Mouse (Mus musculus) lung, postnatal 0 days (tissue): Measurements from ENCODE around the gene Csf1. TPM values are rescaled to one million over a fixed set of nuclear protein-coding genes. Genes with fewer than 3 reads are reported as not detected.

Source experiments
- ATAC-seq: fragments of 200-750 bp; cut with Nextera tagmentation; 2 replicates; pipeline ENCODE4 v1.8.0; 2017; ENCODE audit warnings: moderate library complexity
- DNase-seq: peaks from one replicate; pipeline ENCODE4 v3.0.0-alpha.2; 2016; ENCODE audit warnings: low spot score
- H3K27ac ChIP-seq: fragments of 300-500 bp; sonication (generic); 2 replicates; pipeline ENCODE4 v1.5.1; 2014; ENCODE audit warnings: antibody characterized with exemption, mild to moderate bottlenecking, low read length, mixed read lengths
- H3K27me3 ChIP-seq: fragments of 300-500 bp; sonication (generic); replicated peaks from 2 replicates; pipeline ENCODE4 v1.6.1; 2014; ENCODE audit warnings: low read length, mixed read lengths; ENCODE audit not compliant: insufficient read depth
- H3K36me3 ChIP-seq: fragments of 300-500 bp; sonication (generic); 2 replicates; pipeline ENCODE4 v1.6.1; 2014; ENCODE audit warnings: low read length, mixed read lengths; ENCODE audit not compliant: insufficient read depth
- H3K4me1 ChIP-seq: fragments of 300-500 bp; sonication (generic); 2 replicates; pipeline ENCODE4 v1.6.1; 2014; ENCODE audit warnings: antibody characterized with exemption, low read depth, low read length, mixed read lengths; ENCODE audit not compliant: insufficient read depth
- H3K4me2 ChIP-seq: fragments of 300-500 bp; sonication (generic); replicated peaks from 2 replicates; pipeline ENCODE4 v1.6.1; 2014; ENCODE audit warnings: low read depth, mild to moderate bottlenecking, low read length, moderate library complexity, mixed read lengths
- H3K4me3 ChIP-seq: fragments of 300-500 bp; sonication (generic); 2 replicates; pipeline ENCODE4 v1.5.1; 2014; ENCODE audit warnings: low read depth, low read length
- H3K9ac ChIP-seq: fragments of 300-500 bp; sonication (generic); replicated peaks from 2 replicates; pipeline ENCODE4 v1.6.1; 2014; ENCODE audit warnings: low read depth, mild to moderate bottlenecking
- H3K9me3 ChIP-seq: fragments of 300-500 bp; sonication (generic); 2 replicates; pipeline ENCODE4 v1.6.1; 2016; ENCODE audit warnings: low read length, mixed read lengths
- CTCF ChIP-seq: IDR thresholded peaks from 2 replicates; pipeline ENCODE4 v1.5.1; 2016; ENCODE audit warnings: antibody characterized with exemption, mild to moderate bottlenecking
- EP300 ChIP-seq: IDR thresholded peaks from 2 replicates; pipeline ENCODE4 v1.6.1; 2016; ENCODE audit warnings: antibody characterized with exemption, mild to moderate bottlenecking, control low read depth
- WGBS: fragments of 180-500 bp; shearing (Covaris S2); extraction: QIAGEN DNeasy Blood & Tissue Kit; methylation state at CpG from one replicate; pipeline ENCODE4 v1.1.7; 2014; 5-methylcytosine and 5-hydroxymethylcytosine counted together
- polyA plus RNA-seq: library from polyadenylated mRNA; unstranded; fragments of >200 nt; fragmentation: Nextera tagmentation; extraction: Ambion mirVana; gene quantifications from 2 replicates; pipeline ENCODE4 v1.2.1, GENCODE M21; 2015

The Csf1 gene
- polyA plus RNA-seq, 1 experiment from 2014 or later: 10.9 TPM

DNA sequence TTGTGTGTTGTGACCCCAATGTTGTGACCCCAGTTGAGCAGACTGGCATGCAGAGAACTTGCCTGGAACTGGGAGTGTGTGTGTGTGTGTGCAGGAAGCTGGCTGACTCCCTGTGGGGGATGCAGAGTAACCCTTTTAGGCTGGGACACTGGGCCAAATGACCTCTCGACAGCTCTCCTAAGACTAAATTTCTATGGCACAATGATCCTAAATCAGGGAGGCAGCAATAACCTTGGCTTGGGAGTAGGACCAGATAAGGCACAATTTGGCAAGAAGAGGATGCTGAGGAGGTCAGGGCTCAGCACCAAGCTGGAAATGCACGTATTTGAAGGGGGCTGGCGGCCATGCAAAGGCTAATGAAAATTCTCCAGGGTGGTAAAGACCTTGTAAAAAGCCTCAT lies 14.2 kb downstream of the Csf1 start:
- Histone ChIP-seq H3K4me3 (no peak overlapping the region), H3K9ac (no peak overlapping the region), H3K27me3 (no peaks in the 10 kb centered on the region), H3K4me1 (peaks cover 12% of the 10 kb centered on the region; the same call in 1 of the 2 replicates), H3K27ac (no peak overlapping the region), H3K9me3 (no peaks in the 10 kb centered on the region), H3K4me2 (no peak overlapping the region), H3K36me3 (no peaks in the 10 kb centered on the region)
- 95% methylated on average over 3 of the region's 3 CpGs for WGBS
- TF ChIP-seq EP300: no peak
- TF ChIP-seq CTCF: no peak
- ATAC-seq: no peak
- DNase-seq: no peak

GRCm38 (mm10) chr3:107743650-107744049 lies 16.6 kb downstream of the Csf1 start:
- no peak overlapping the region for H3K4me3 ChIP-seq
- TF ChIP-seq EP300 (0 out of 2 replicates have a peak, but pooled peaks have one; percentile 34), CTCF (no peak)
- H3K27ac ChIP-seq: no peak overlapping the region
- peaks cover 19% of the 10 kb centered on the region; the same call in 1 of the 2 replicates for H3K4me1 ChIP-seq
- H3K4me2 ChIP-seq: no peak overlapping the region
- peak; percentile 59 for ATAC-seq
- DNase-seq: peak; percentile 49
- H3K27me3 ChIP-seq: no peaks in the 10 kb centered on the region
- no peak overlapping the region for H3K9ac ChIP-seq
- no peaks in the 10 kb centered on the region for H3K9me3 ChIP-seq
- no peaks in the 10 kb centered on the region for H3K36me3 ChIP-seq
- 61% methylated on average over 1 of the region's 1 CpGs for WGBS

GRCm38 (mm10) chr3:107743107-107743506 lies 17.2 kb downstream of the Csf1 start:
- no peaks in the 10 kb centered on the region for H3K9me3 ChIP-seq
- H3K36me3 ChIP-seq: no peaks in the 10 kb centered on the region
- no peaks in the 10 kb centered on the region for H3K27me3 ChIP-seq
- TF ChIP-seq EP300 (no peak), CTCF (no peak)
- peak; percentile 34 for ATAC-seq
- DNase-seq: no peak
- no peak overlapping the region for H3K4me3 ChIP-seq
- H3K27ac ChIP-seq: no peak overlapping the region
- WGBS: 36% methylated on average over 3 of the region's 3 CpGs
- H3K4me2 ChIP-seq: no peak overlapping the region
- H3K4me1 ChIP-seq: peaks cover 19% of the 10 kb centered on the region; the same call in 1 of the 2 replicates
- H3K9ac ChIP-seq: no peak overlapping the region

DNA sequence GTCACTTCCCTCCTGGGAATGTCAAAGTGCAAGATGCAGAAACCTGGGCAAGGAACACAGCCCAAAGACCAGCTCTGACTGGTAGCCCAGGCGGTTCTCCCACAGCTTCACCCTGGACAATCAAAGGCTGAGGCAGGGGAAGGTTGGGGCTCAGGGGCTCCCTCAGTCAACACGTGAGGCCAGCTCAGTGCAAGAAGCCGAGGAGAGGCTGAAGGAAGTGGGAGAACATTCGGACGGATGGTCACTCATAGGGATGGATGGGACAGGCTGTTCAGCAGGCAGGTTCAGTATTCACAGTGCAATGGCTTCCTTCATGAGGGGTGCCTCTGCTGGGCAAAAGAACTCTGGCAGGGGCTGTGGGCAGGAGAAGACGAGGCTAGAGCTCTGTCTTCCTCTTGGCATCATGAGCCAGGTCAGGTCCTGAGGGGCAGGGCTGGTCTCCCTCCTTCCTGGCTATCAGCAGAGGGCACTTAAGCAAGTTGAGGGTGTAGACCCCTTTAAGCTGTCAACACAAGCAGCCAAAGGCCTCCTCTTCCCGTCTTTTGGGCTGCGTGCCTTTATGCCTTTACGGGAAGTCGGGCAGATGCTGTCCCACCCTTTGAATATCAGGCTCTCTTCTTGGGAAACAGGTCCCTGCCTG lies 18.1 kb downstream of the Csf1 start:
- DNase-seq: no peak
- H3K4me1 ChIP-seq: peaks cover 19% of the 10 kb centered on the region; the same call in 1 of the 2 replicates
- H3K9ac ChIP-seq: no peak overlapping the region
- H3K9me3 ChIP-seq: no peaks in the 10 kb centered on the region
- H3K27ac ChIP-seq: no peak overlapping the region
- ATAC-seq: no peak
- WGBS: 86% methylated on average over 10 of the region's 10 CpGs
- TF ChIP-seq CTCF (no peak), EP300 (no peak)
- no peaks in the 10 kb centered on the region for H3K27me3 ChIP-seq
- H3K4me2 ChIP-seq: no peak overlapping the region
- no peaks in the 10 kb centered on the region for H3K36me3 ChIP-seq
- no peak overlapping the region for H3K4me3 ChIP-seq

- Histone ChIP-seq H3K4me1 (peaks cover 19% of the 10 kb centered on the region; the same call in 1 of the 2 replicates), H3K4me2 (no peak overlapping the region), H3K9me3 (no peaks in the 10 kb centered on the region), H3K36me3 (no peaks in the 10 kb centered on the region), H3K27ac (no peak overlapping the region), H3K27me3 (no peaks in the 10 kb centered on the region), H3K9ac (no peak overlapping the region), H3K4me3 (no peak overlapping the region)
- no peak for DNase-seq
- no peak for ATAC-seq
- no peak for TF ChIP-seq CTCF
- TF ChIP-seq EP300: no peak
Observed at GRCm38 (mm10) chr3:107741387-107741786, 18.9 kb downstream of the Csf1 start.

- Histone ChIP-seq H3K4me1 (peaks cover 19% of the 10 kb centered on the region; the same call in 1 of the 2 replicates), H3K27ac (no peak overlapping the region), H3K4me3 (no peak overlapping the region), H3K27me3 (no peaks in the 10 kb centered on the region), H3K9ac (no peak overlapping the region), H3K36me3 (no peaks in the 10 kb centered on the region), H3K9me3 (no peaks in the 10 kb centered on the region), H3K4me2 (no peak overlapping the region)
- 18% methylated on average over 6 of the region's 6 CpGs for WGBS
- TF ChIP-seq CTCF (no peak), EP300 (no peak)
- ATAC-seq (peak; percentile 70), DNase-seq (peak; percentile 57)
Observed at GRCm38 (mm10) chr3:107740578-107741207, 19.6 kb downstream of the Csf1 start.
